Mouse (Mus musculus) myocyte (in vitro differentiated cells): ENCODE data around the gene Wdr63. TPM values are rescaled to one million over a fixed set of nuclear protein-coding genes. Genes with fewer than 3 reads are reported as not detected.
A peak's percentile ranks its signal among the peaks of the same experiment; 100 is the strongest.

Source experiments
- H3K27me3 ChIP-seq: one replicate; pipeline ENCODE4 v1.6.1; 2011; ENCODE audit not compliant: control insufficient read depth, insufficient read depth, insufficient read length
- H3K36me3 ChIP-seq: one replicate; pipeline ENCODE4 v1.6.1; 2011; ENCODE audit not compliant: control insufficient read depth, insufficient read depth
- H3K4me2 ChIP-seq: one replicate; pipeline ENCODE4 v1.6.1; 2011; ENCODE audit warnings: low read depth, control low read depth
- H3K4me3 ChIP-seq: one replicate; pipeline ENCODE4 v1.5.1; 2011; ENCODE audit warnings: mild to moderate bottlenecking, control low read depth, moderate library complexity
- H3K79me2 ChIP-seq: one replicate; pipeline ENCODE4 v1.6.1; 2011; ENCODE audit not compliant: control insufficient read depth, insufficient read depth
- H3ac ChIP-seq: one replicate; pipeline ENCODE4 v1.6.1; 2011; ENCODE audit not compliant: control insufficient read depth, insufficient read length
- CEBPB ChIP-seq: IDR thresholded peaks from 2 replicates; pipeline ENCODE4 v1.6.1; 2011; ENCODE audit warnings: mild to moderate bottlenecking, moderate library complexity; ENCODE audit not compliant: poor library complexity, insufficient read depth, severe bottlenecking
- E2F4 ChIP-seq: IDR thresholded peaks from one replicate; pipeline ENCODE4 v1.6.1; 2011; ENCODE audit warnings: mild to moderate bottlenecking, control low read depth, moderate library complexity; ENCODE audit not compliant: insufficient read depth
- MAX ChIP-seq: IDR thresholded peaks from one replicate; pipeline ENCODE4 v1.6.1; 2011; ENCODE audit warnings: low read depth, mild to moderate bottlenecking, control low read depth
- MYOD1 ChIP-seq, 3 experiments: IDR thresholded peaks; one replicate each; pipeline ENCODE4 v1.6.1; 2011; ENCODE audit warnings: control low read depth in 2 of 3, low read depth in 2 of 3, mild to moderate bottlenecking in 2 of 3, moderate library complexity in 1 of 3; ENCODE audit not compliant: insufficient read length in 2 of 3, control insufficient read depth in 1 of 3
- MYOG ChIP-seq, 3 experiments: IDR thresholded peaks; one replicate each; pipeline ENCODE4 v1.6.1; 2011; ENCODE audit warnings: control low read depth in 2 of 3, low read depth in 2 of 3, mild to moderate bottlenecking in 2 of 3; ENCODE audit not compliant: insufficient read length in 2 of 3, control insufficient read depth in 1 of 3, insufficient read depth in 1 of 3
- POLR2A ChIP-seq: IDR thresholded peaks from one replicate; pipeline ENCODE4 v1.6.1; 2011; ENCODE audit warnings: low read depth, mild to moderate bottlenecking, control low read depth, moderate library complexity; ENCODE audit not compliant: insufficient read length
- POLR2AphosphoS2 ChIP-seq: IDR thresholded peaks from one replicate; pipeline ENCODE4 v1.6.1; 2011; ENCODE audit warnings: low read depth, control low read depth; ENCODE audit not compliant: insufficient read length
- REST ChIP-seq: IDR thresholded peaks from one replicate; pipeline ENCODE4 v1.6.1; 2011; ENCODE audit warnings: mild to moderate bottlenecking, control low read depth, moderate library complexity; ENCODE audit not compliant: insufficient read depth, insufficient read length
- SRF ChIP-seq: IDR thresholded peaks from one replicate; pipeline ENCODE4 v1.6.1; 2011; ENCODE audit warnings: low read depth; ENCODE audit not compliant: control insufficient read depth, insufficient read length
- TCF12 ChIP-seq: IDR thresholded peaks from one replicate; pipeline ENCODE4 v1.6.1; 2011; ENCODE audit warnings: mild to moderate bottlenecking, control low read depth; ENCODE audit not compliant: poor library complexity, insufficient read depth, severe bottlenecking
- TCF3 ChIP-seq: IDR thresholded peaks from one replicate; pipeline ENCODE4 v1.6.1; 2011; ENCODE audit warnings: low read depth, control low read depth; ENCODE audit not compliant: insufficient read length
- USF1 ChIP-seq: IDR thresholded peaks from one replicate; pipeline ENCODE4 v1.6.1; 2011; ENCODE audit warnings: low read depth, mild to moderate bottlenecking, control low read depth, moderate library complexity
- polyA plus RNA-seq: library from polyadenylated mRNA; unstranded; fragments of >200 nt; fragmentation: generic; extraction: Trizol; gene quantifications from one replicate; pipeline ENCODE4 v1.2.1, GENCODE M21; 2012; ENCODE audit warnings: missing spikeins

Wdr63 gene
- polyA plus RNA-seq, 1 experiment: 0.10 TPM

DNA sequence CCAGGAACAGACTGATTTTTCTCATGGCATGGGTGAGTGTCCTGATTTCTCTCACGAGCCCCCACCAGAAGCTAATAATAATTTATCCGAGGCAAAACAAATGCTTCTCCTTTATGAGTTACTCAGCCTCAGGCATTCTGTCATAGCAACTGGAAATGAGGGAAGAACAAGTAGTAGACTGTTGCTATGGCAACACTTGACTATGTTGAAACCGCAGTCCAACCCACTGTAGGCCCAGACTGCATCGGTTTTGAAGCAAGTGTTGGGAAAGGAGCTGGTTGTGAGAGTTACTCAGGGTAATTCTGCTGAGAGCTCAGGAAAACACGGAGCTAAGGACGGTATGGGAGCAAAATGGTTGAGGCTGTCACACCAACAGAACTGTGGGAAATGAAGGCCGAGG is 34.6 kb upstream of the Wdr63 start:
- Histone ChIP-seq H3K4me2 (no peak overlapping the region), H3K4me3 (no peak overlapping the region), H3ac (no peak overlapping the region), H3K36me3 (no peaks in the 10 kb centered on the region), H3K79me2 (no peaks in the 10 kb centered on the region), H3K27me3 (no peaks in the 10 kb centered on the region)
- TF ChIP-seq REST: no peak
- no peak for TF ChIP-seq SRF
- no peak for TF ChIP-seq TCF12
- no peak for TF ChIP-seq E2F4
- no peak for TF ChIP-seq CEBPB
- TF ChIP-seq MYOG (IDR thresholded peaks at IDR 0.05; ENCODE audit: control insufficient read depth in 1 of 3, insufficient read depth in 1 of 3, insufficient read length in 2 of 3, low read depth in 2 of 3): no peak
- no peak for TF ChIP-seq TCF3
- no peak for TF ChIP-seq MAX
- no peak for TF ChIP-seq POLR2A
- TF ChIP-seq USF1: no peak

GRCm38 (mm10) chr3:146140276-146140675 is 32.3 kb upstream of the Wdr63 start:
- no peaks in the 10 kb centered on the region for H3K79me2 ChIP-seq

DNA sequence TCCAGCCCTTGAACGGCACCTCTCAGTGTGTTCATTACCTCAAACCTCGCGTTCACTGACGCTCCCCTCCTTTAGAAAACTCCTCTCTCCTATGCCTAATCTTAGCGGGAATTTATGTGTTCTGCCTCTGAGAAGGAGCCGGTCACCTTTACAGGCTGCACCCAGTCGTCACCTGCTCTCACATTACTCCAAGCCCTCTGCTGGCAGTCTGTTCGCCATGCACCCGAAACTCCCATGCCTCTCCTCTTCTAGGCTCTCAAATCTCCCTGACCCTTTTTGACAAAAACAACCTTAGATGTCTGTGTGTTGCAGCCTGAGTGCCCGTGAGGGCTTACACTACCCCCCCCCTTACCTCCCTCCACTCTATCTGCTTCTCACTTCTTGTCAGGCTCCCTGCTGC is 28.5 kb upstream of the Wdr63 start:
- no peak overlapping the region for H3K4me2 ChIP-seq
- no peak overlapping the region for H3ac ChIP-seq
- no peak for TF ChIP-seq E2F4
- no peak for TF ChIP-seq CEBPB
- no peak for TF ChIP-seq POLR2A
- no peak for TF ChIP-seq REST
- TF ChIP-seq SRF: no peak
- TF ChIP-seq USF1: no peak
- no peak for TF ChIP-seq POLR2AphosphoS2
- TF ChIP-seq MYOD1 (IDR thresholded peaks at IDR 0.05; ENCODE audit: control insufficient read depth in 1 of 3, insufficient read length in 2 of 3, low read depth in 2 of 3): no peak
- TF ChIP-seq TCF12: no peak
- no peak for TF ChIP-seq TCF3
- TF ChIP-seq MYOG (IDR thresholded peaks at IDR 0.05; ENCODE audit: control insufficient read depth in 1 of 3, insufficient read depth in 1 of 3, insufficient read length in 2 of 3, low read depth in 2 of 3): no peak
- no peak for TF ChIP-seq MAX
- H3K79me2 ChIP-seq: no peaks in the 10 kb centered on the region
- H3K27me3 ChIP-seq: no peaks in the 10 kb centered on the region
- no peaks in the 10 kb centered on the region for H3K36me3 ChIP-seq
- no peak overlapping the region for H3K4me3 ChIP-seq

More at GRCm38 (mm10) chr3:146140276-146140675, 32.3 kb upstream of the Wdr63 start:
- no peak overlapping the region for H3ac ChIP-seq
- TF ChIP-seq USF1 (no peak), TCF3 (no peak), E2F4 (no peak), POLR2AphosphoS2 (no peak), SRF (no peak), CEBPB (no peak), REST (no peak), MYOD1 (IDR thresholded peaks at IDR 0.05; ENCODE audit: control insufficient read depth in 1 of 3, insufficient read length in 2 of 3, low read depth in 2 of 3) (no peak), MYOG (IDR thresholded peaks at IDR 0.05; ENCODE audit: control insufficient read depth in 1 of 3, insufficient read depth in 1 of 3, insufficient read length in 2 of 3, low read depth in 2 of 3) (no peak), POLR2A (no peak), MAX (no peak), TCF12 (no peak)
- H3K4me3 ChIP-seq: no peak overlapping the region
- H3K27me3 ChIP-seq: no peaks in the 10 kb centered on the region
- H3K4me2 ChIP-seq: no peak overlapping the region
- no peaks in the 10 kb centered on the region for H3K36me3 ChIP-seq

DNA sequence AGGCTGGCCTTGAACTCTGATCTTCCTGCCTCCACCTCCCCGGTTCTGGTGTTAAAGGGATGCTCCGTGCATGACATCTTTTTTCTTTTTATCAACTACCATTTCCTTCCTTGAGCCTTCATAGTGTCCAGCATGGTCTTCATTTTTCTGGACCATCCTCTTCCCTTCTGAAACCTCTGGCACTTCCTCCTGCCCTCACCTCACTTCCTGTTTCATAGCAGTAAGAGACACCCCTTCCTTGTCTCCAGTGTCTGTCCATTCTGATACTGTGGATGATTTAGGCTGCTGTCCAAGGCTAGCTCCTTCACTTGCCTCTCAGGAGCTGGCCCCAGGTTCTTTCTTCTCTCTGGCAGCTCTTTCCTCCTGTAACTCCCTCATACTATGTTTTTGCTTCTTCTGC is 27.5 kb upstream of the Wdr63 start:
- Histone ChIP-seq H3K4me3 (no peak overlapping the region), H3ac (no peak overlapping the region), H3K4me2 (no peak overlapping the region), H3K27me3 (no peaks in the 10 kb centered on the region), H3K36me3 (no peaks in the 10 kb centered on the region), H3K79me2 (no peaks in the 10 kb centered on the region)
- TF ChIP-seq E2F4 (no peak), CEBPB (no peak)

DNA sequence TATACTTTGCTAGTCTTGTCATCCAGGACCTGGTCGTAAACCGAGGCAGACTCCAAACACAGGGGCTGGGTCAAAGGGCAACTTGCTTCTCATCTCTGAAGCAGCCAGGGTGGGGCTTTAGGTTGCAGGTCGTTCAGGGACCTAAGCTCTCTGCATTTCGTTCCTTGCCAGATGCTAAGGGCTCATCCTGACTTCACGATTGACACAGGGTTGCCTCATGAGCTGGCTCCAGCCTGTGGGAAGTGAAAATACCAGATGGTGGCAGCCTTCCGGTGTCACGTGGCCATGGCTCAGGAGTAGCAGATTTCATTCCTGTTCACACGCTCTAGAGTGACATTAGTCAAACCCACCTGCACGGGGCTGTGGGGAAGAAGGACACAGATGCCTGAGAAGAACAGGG is 26.9 kb upstream of the Wdr63 start:
- H3K4me3 ChIP-seq: no peak overlapping the region
- H3ac ChIP-seq: no peak overlapping the region
- H3K4me2 ChIP-seq: no peak overlapping the region
- no peaks in the 10 kb centered on the region for H3K79me2 ChIP-seq
- TF ChIP-seq REST (no peak), MYOG (IDR thresholded peaks at IDR 0.05; ENCODE audit: control insufficient read depth in 1 of 3, insufficient read depth in 1 of 3, insufficient read length in 2 of 3, low read depth in 2 of 3) (no peak), USF1 (peak; percentile 57), TCF3 (no peak), CEBPB (0 out of 2 replicates have a peak, but pooled peaks have one; percentile 45), TCF12 (no peak)
- no peaks in the 10 kb centered on the region for H3K36me3 ChIP-seq
- H3K27me3 ChIP-seq: no peaks in the 10 kb centered on the region
